Comparison of ENCODE assay signal across 8 mouse cellular contexts in genomic region chr6:72537998-72538500, GRCm38 (mm10). TPM values are rescaled to one million over a fixed set of nuclear protein-coding genes. Genes with fewer than 3 reads are reported as not detected.
DNase-seq lines count a peak whose midpoint lies in the region; ATAC-seq and TF ChIP-seq lines count a peak whose summit lies in the region.

No protein-coding gene starts in this region.

- peak overlapping the region; percentile 75 for H3K4me2 ChIP-seq in kidney, postnatal 0 days (ENCODE audit: low read length)
- peak overlapping the region; percentile 61 for H3K4me2 ChIP-seq in hindbrain, postnatal 0 days (ENCODE audit: low read depth, low read length)

- H3K36me3 ChIP-seq in kidney, postnatal 0 days (ENCODE audit: insufficient read depth, low read length): no peaks in the 10 kb centered on the region
- H3K36me3 ChIP-seq in hindbrain, postnatal 0 days (ENCODE audit: insufficient read depth, low read length): no peaks in the 10 kb centered on the region

- 39% methylated on average over 10 of the region's 10 CpGs for WGBS in kidney, postnatal 0 days
- 54% methylated on average over 10 of the region's 10 CpGs for WGBS in hindbrain, postnatal 0 days

- TF ChIP-seq CTCF in kidney, postnatal 0 days (IDR thresholded peaks at IDR 0.05; ENCODE audit: low read depth): no peak
- no peak for TF ChIP-seq CTCF in hindbrain, postnatal 0 days (IDR thresholded peaks at IDR 0.05; ENCODE audit: low read depth)

- peak overlapping the region; percentile 57; the same call in 1 of the 2 replicates for H3K9ac ChIP-seq in kidney, postnatal 0 days (ENCODE audit: low read depth, low read length)
- H3K9ac ChIP-seq in hindbrain, postnatal 0 days (replicated peaks; ENCODE audit: low read length): peak overlapping the region; percentile 33; the same call in 1 of the 2 replicates

- peak overlapping the region; percentile 65; the same call in 1 of the 2 replicates for H3K27ac ChIP-seq in kidney, postnatal 0 days
- peak overlapping the region; percentile 12; the same call in 1 of the 2 replicates for H3K27ac ChIP-seq in hindbrain, postnatal 0 days

- H3K4me1 ChIP-seq in kidney, postnatal 0 days (replicated peaks; ENCODE audit: insufficient read depth, low read length): peaks cover 12% of the 10 kb centered on the region
- H3K4me1 ChIP-seq in hindbrain, postnatal 0 days (ENCODE audit: insufficient read depth, low read length): peaks cover 3% of the 10 kb centered on the region; the same call in 1 of the 2 replicates

- peak overlapping the region; percentile 47 for H3K4me3 ChIP-seq in kidney, postnatal 0 days (replicated peaks; ENCODE audit: low read depth, low read length)
- peak overlapping the region; percentile 36 for H3K4me3 ChIP-seq in hindbrain, postnatal 0 days (ENCODE audit: low read length)

- H3K27me3 ChIP-seq in kidney, postnatal 0 days (ENCODE audit: insufficient read depth, low read length): no peaks in the 10 kb centered on the region
- H3K27me3 ChIP-seq in hindbrain, postnatal 0 days (ENCODE audit: insufficient read depth, low read length): no peaks in the 10 kb centered on the region

- ATAC-seq in kidney, postnatal 0 days (replicated peaks; ENCODE audit: low FRiP score, low read depth): peak; percentile 2; the same call in 1 of the 2 replicates
- ATAC-seq in hindbrain, postnatal 0 days: no peak
- ATAC-seq in activated CD4-positive, CD25-positive, alpha-beta regulatory T cell, adult 4 months: no peak

- no peak for DNase-seq in kidney, postnatal 0 days (ENCODE audit: low spot score)
- DNase-seq in kidney, postnatal 36 days: no peak
- peak; percentile 68 for DNase-seq in cerebellum, adult 9-11 months
- no peak for DNase-seq in hindbrain, postnatal 0 days (ENCODE audit: low spot score)
- peak; percentile 21 for DNase-seq in naive thymus-derived CD4-positive, alpha-beta T cell, adult 2 months (ENCODE audit: low read depth)
- no peak for DNase-seq in right cerebral cortex, postnatal 25 days
- no peak for DNase-seq in spleen, adult 12 weeks (ENCODE audit: low spot score)

- no peaks in the 10 kb centered on the region for H3K9me3 ChIP-seq in kidney, postnatal 0 days (replicated peaks; ENCODE audit: low read length)
- H3K9me3 ChIP-seq in hindbrain, postnatal 0 days (ENCODE audit: low read length): no peaks in the 10 kb centered on the region

RNA-seq across cellular contexts. Expression of gene Capg, which starts 6.1 kb away (rescaled TPM):
- 129 and 131 TPM in 2 replicates for polyA plus RNA-seq in kidney, postnatal 0 days (2015; fragmentation: Nextera tagmentation; extraction: Ambion mirVana)
- total RNA-seq in hindbrain, postnatal 0 days (2014; rRNA removed): 5.8 and 10.6 TPM in 2 replicates
- polyA plus RNA-seq in hindbrain, postnatal 0 days (2015; fragmentation: Nextera tagmentation; extraction: Ambion mirVana): 10.0 and 11.2 TPM in 2 replicates
- polyA plus RNA-seq in activated CD4-positive, CD25-positive, alpha-beta regulatory T cell, adult 4 months (2017; shearing (Covaris generic)): 100 to 1,000 TPM; 595 to 746 TPM

RNA-seq across cellular contexts. Expression of gene Sh2d6, which starts 16.5 kb away (rescaled TPM):
- polyA plus RNA-seq in kidney, postnatal 0 days (2015; fragmentation: Nextera tagmentation; extraction: Ambion mirVana): 0.10 TPM in 1 of 2 replicates, not detected in the other
- total RNA-seq in hindbrain, postnatal 0 days (2014; rRNA removed): not detected in 2 replicates
- 0.26 and 0.40 TPM in 2 replicates for polyA plus RNA-seq in hindbrain, postnatal 0 days (2015; fragmentation: Nextera tagmentation; extraction: Ambion mirVana)
- polyA plus RNA-seq in activated CD4-positive, CD25-positive, alpha-beta regulatory T cell, adult 4 months (2017; shearing (Covaris generic)): not detected

Comparison
In these comparisons a context has a peak if more than half of its experiments do, and no peak if none do; other contexts are left out.
1. DNase-seq: peak in cerebellum, adult 9-11 months (single experiment) and naive thymus-derived CD4-positive, alpha-beta T cell, adult 2 months (single experiment); none in kidney, postnatal 0 days (single experiment), kidney, postnatal 36 days (0 of 2), hindbrain, postnatal 0 days (single experiment), right cerebral cortex, postnatal 25 days (single experiment) and spleen, adult 12 weeks (single experiment).
2. RNA of gene Capg, which starts 6.1 kb away (polyA plus RNA-seq): 595 to 746 TPM in activated CD4-positive, CD25-positive, alpha-beta regulatory T cell, adult 4 months and 129 to 131 TPM in kidney, postnatal 0 days; 10.0 to 11.2 TPM in hindbrain, postnatal 0 days; every median in the first group is over 10 times any median in the second.